Mouse (Mus musculus): ENCODE measurements around the gene Cdc6. TPM values are rescaled to one million over a fixed set of nuclear protein-coding genes. Genes with fewer than 3 reads are reported as not detected.
"Not testable (repeated sequence)": the region's sequence is repeated elsewhere in the genome, so short reads cannot be mapped to it uniquely, and the experiment has no call there.

Gene Cdc6
- polyA plus RNA-seq, 1 experiment, result 55.8 TPM

- no peak overlapping the region for H3K4me3 ChIP-seq (ENCODE audit: low read depth, low read length)
These were observed 23.3 kb downstream of the Cdc6 start for GRCm38 (mm10) chr11:98930773-98931512.

GRCm38 (mm10) chr11:98931513-98932292, 24.1 kb downstream of the Cdc6 start:
- H3K9me3 ChIP-seq (replicated peaks; ENCODE audit: control insufficient read depth, insufficient read depth, low read length, poor library complexity, severe bottlenecking), result no peaks in the 10 kb centered on the region
- peaks cover 8% of the 10 kb centered on the region for H3K4me1 ChIP-seq (ENCODE audit: control insufficient read depth, insufficient read depth, low read length)
- H3K27ac ChIP-seq (ENCODE audit: insufficient read depth, low read length), result no peak overlapping the region
- no peaks in the 10 kb centered on the region for H3K27me3 ChIP-seq (ENCODE audit: control insufficient read depth, insufficient read depth, low read length, poor library complexity, severe bottlenecking)
- H3K4me3 ChIP-seq (ENCODE audit: low read depth, low read length), result no peak overlapping the region
- TF ChIP-seq EP300 (IDR thresholded peaks at IDR 0.05; ENCODE audit: insufficient read depth, low read depth, low read length) (no peak), CTCF (IDR thresholded peaks at IDR 0.05; ENCODE audit: low read depth, low read length) (peak; percentile 22)
- H3K36me3 ChIP-seq (ENCODE audit: control insufficient read depth, insufficient read depth, low read length, poor library complexity, severe bottlenecking), result no peaks in the 10 kb centered on the region
- H3K9ac ChIP-seq (ENCODE audit: low read depth, poor library complexity, severe bottlenecking), result no peak overlapping the region

More at GRCm38 (mm10) chr11:98930773-98931512, 23.3 kb downstream of the Cdc6 start:
- no peak for TF ChIP-seq EP300 (IDR thresholded peaks at IDR 0.05; ENCODE audit: insufficient read depth, low read depth, low read length)
- TF ChIP-seq CTCF (IDR thresholded peaks at IDR 0.05; ENCODE audit: low read depth, low read length), result no peak
- no peak for TF ChIP-seq POLR2A (IDR thresholded peaks at IDR 0.05; ENCODE audit: insufficient read depth, low read length)
- no peak overlapping the region for H3K27ac ChIP-seq (ENCODE audit: insufficient read depth, low read length)
- no peaks in the 10 kb centered on the region for H3K27me3 ChIP-seq (ENCODE audit: control insufficient read depth, insufficient read depth, low read length, poor library complexity, severe bottlenecking)
- peaks cover 10% of the 10 kb centered on the region for H3K4me1 ChIP-seq (ENCODE audit: control insufficient read depth, insufficient read depth, low read length)
- no peak overlapping the region for H3K9ac ChIP-seq (ENCODE audit: low read depth, poor library complexity, severe bottlenecking)
- no peaks in the 10 kb centered on the region for H3K36me3 ChIP-seq (ENCODE audit: control insufficient read depth, insufficient read depth, low read length, poor library complexity, severe bottlenecking)
- H3K9me3 ChIP-seq (replicated peaks; ENCODE audit: control insufficient read depth, insufficient read depth, low read length, poor library complexity, severe bottlenecking), result no peaks in the 10 kb centered on the region

GRCm38 (mm10) chr11:98932293-98933091, 24.9 kb downstream of the Cdc6 start:
- no peak overlapping the region for H3K27ac ChIP-seq (ENCODE audit: insufficient read depth, low read length)
- H3K9ac ChIP-seq (ENCODE audit: low read depth, poor library complexity, severe bottlenecking), result peak overlapping the region; percentile 13; the same call in 1 of the 2 replicates
- H3K4me3 ChIP-seq (ENCODE audit: low read depth, low read length), result no peak overlapping the region
- no peaks in the 10 kb centered on the region for H3K9me3 ChIP-seq (replicated peaks; ENCODE audit: control insufficient read depth, insufficient read depth, low read length, poor library complexity, severe bottlenecking)
- no peaks in the 10 kb centered on the region for H3K27me3 ChIP-seq (ENCODE audit: control insufficient read depth, insufficient read depth, low read length, poor library complexity, severe bottlenecking)
- TF ChIP-seq EP300 (IDR thresholded peaks at IDR 0.05; ENCODE audit: insufficient read depth, low read depth, low read length) (peak; percentile 50; the same call in 1 of the 2 replicates), POLR2A (IDR thresholded peaks at IDR 0.05; ENCODE audit: insufficient read depth, low read length) (no peak)
- H3K4me1 ChIP-seq (ENCODE audit: control insufficient read depth, insufficient read depth, low read length), result peaks cover 9% of the 10 kb centered on the region
- no peaks in the 10 kb centered on the region for H3K36me3 ChIP-seq (ENCODE audit: control insufficient read depth, insufficient read depth, low read length, poor library complexity, severe bottlenecking)

GRCm38 (mm10) chr11:98933151-98933550, 25.6 kb downstream of the Cdc6 start:
- H3K9me3 ChIP-seq (replicated peaks; ENCODE audit: control insufficient read depth, insufficient read depth, low read length, poor library complexity, severe bottlenecking), result no peaks in the 10 kb centered on the region
- peak overlapping the region; percentile 13; the same call in 1 of the 2 replicates for H3K9ac ChIP-seq (ENCODE audit: low read depth, poor library complexity, severe bottlenecking)
- H3K27me3 ChIP-seq (ENCODE audit: control insufficient read depth, insufficient read depth, low read length, poor library complexity, severe bottlenecking), result no peaks in the 10 kb centered on the region
- no peak overlapping the region for H3K4me3 ChIP-seq (ENCODE audit: low read depth, low read length)
- no peak overlapping the region for H3K27ac ChIP-seq (ENCODE audit: insufficient read depth, low read length)
- TF ChIP-seq EP300 (IDR thresholded peaks at IDR 0.05; ENCODE audit: insufficient read depth, low read depth, low read length) (no peak), CTCF (IDR thresholded peaks at IDR 0.05; ENCODE audit: low read depth, low read length) (peak; percentile 49), POLR2A (IDR thresholded peaks at IDR 0.05; ENCODE audit: insufficient read depth, low read length) (no peak)
- no peaks in the 10 kb centered on the region for H3K36me3 ChIP-seq (ENCODE audit: control insufficient read depth, insufficient read depth, low read length, poor library complexity, severe bottlenecking)
- peaks cover 9% of the 10 kb centered on the region for H3K4me1 ChIP-seq (ENCODE audit: control insufficient read depth, insufficient read depth, low read length)

- H3K36me3 ChIP-seq (ENCODE audit: control insufficient read depth, insufficient read depth, low read length, poor library complexity, severe bottlenecking); H3K4me1 ChIP-seq (ENCODE audit: control insufficient read depth, insufficient read depth, low read length); H3K9me3 ChIP-seq (replicated peaks; ENCODE audit: control insufficient read depth, insufficient read depth, low read length, poor library complexity, severe bottlenecking); H3K27me3 ChIP-seq (ENCODE audit: control insufficient read depth, insufficient read depth, low read length, poor library complexity, severe bottlenecking); H3K27ac ChIP-seq (ENCODE audit: insufficient read depth, low read length); H3K4me3 ChIP-seq (ENCODE audit: low read depth, low read length); H3K9ac ChIP-seq (ENCODE audit: low read depth, poor library complexity, severe bottlenecking): not testable (repeated sequence)
These were observed 26.2 kb downstream of the Cdc6 start for GRCm38 (mm10) chr11:98933847-98934246.

Data from ES-Bruce4 (cell line).